Mouse (Mus musculus) erythroblast, embryonic 14.5 days (primary cell): Measurements from ENCODE around the gene Slc26a1. TPM values are rescaled to one million over a fixed set of nuclear protein-coding genes. Genes with fewer than 3 reads are reported as not detected.
A peak's percentile ranks its signal among the peaks of the same experiment; 100 is the strongest.

Source experiments
- H3K27me3 ChIP-seq: 2 replicates; pipeline ENCODE4 v1.6.1; 2012; ENCODE audit warnings: inconsistent platforms; ENCODE audit not compliant: control insufficient read depth
- H3K36me3 ChIP-seq: 2 replicates; pipeline ENCODE4 v1.6.1; 2012; ENCODE audit warnings: mild to moderate bottlenecking, inconsistent platforms; ENCODE audit not compliant: control insufficient read depth
- H3K4me1 ChIP-seq: 2 replicates; pipeline ENCODE4 v1.6.1; 2012; ENCODE audit warnings: inconsistent platforms; ENCODE audit not compliant: control insufficient read depth
- H3K4me3 ChIP-seq: replicated peaks from 2 replicates; pipeline ENCODE3; 2012; ENCODE audit warnings: moderate library complexity, mild to moderate bottlenecking, inconsistent platforms
- H3K9me3 ChIP-seq: 2 replicates; pipeline ENCODE4 v1.6.1; 2012; ENCODE audit warnings: low read length, inconsistent platforms, mixed read lengths; ENCODE audit not compliant: control insufficient read depth
- GATA1 ChIP-seq: IDR thresholded peaks from 2 replicates; pipeline ENCODE4 v1.6.1; 2012; ENCODE audit warnings: low read length, inconsistent platforms, mixed read lengths
- TAL1 ChIP-seq: IDR thresholded peaks from 3 replicates; pipeline ENCODE4 v1.6.1; 2012; ENCODE audit warnings: low read length, inconsistent platforms, mixed read lengths
- polyA plus RNA-seq: library from polyadenylated mRNA; stranded (reverse); fragments of >175 nt; gene quantifications from 2 replicates; pipeline ENCODE4 v1.2.3, GENCODE M21; 2012

The Slc26a1 gene
- polyA plus RNA-seq, 1 experiment = 0.47 TPM

GRCm38 (mm10) chr5:108695861-108696260 lies 20.5 kb upstream of the Slc26a1 start:
- Histone ChIP-seq H3K4me3 (no peak overlapping the region), H3K9me3 (no peaks in the 10 kb centered on the region), H3K27me3 (no peaks in the 10 kb centered on the region; the same call in 1 of the 2 replicates), H3K36me3 (peaks cover 6% of the 10 kb centered on the region), H3K4me1 (peaks cover 54% of the 10 kb centered on the region)
- TF ChIP-seq GATA1 (no peak), TAL1 (no peak)

GRCm38 (mm10) chr5:108694352-108695261 lies 19.2 kb upstream of the Slc26a1 start:
- TF ChIP-seq GATA1 (no peak), TAL1 (no peak)
- Histone ChIP-seq H3K4me1 (peaks cover 54% of the 10 kb centered on the region), H3K4me3 (peak overlapping the region; percentile 82), H3K9me3 (no peaks in the 10 kb centered on the region), H3K27me3 (no peaks in the 10 kb centered on the region; the same call in 1 of the 2 replicates), H3K36me3 (peaks cover 6% of the 10 kb centered on the region)

GRCm38 (mm10) chr5:108693872-108694288 lies 18.5 kb upstream of the Slc26a1 start:
- no peaks in the 10 kb centered on the region for H3K9me3 ChIP-seq
- H3K4me3 ChIP-seq = peak overlapping the region; percentile 82
- peaks cover 4% of the 10 kb centered on the region for H3K36me3 ChIP-seq
- TF ChIP-seq TAL1 (no peak), GATA1 (no peak)
- H3K27me3 ChIP-seq = no peaks in the 10 kb centered on the region; the same call in 1 of the 2 replicates
- H3K4me1 ChIP-seq = peaks cover 54% of the 10 kb centered on the region

GRCm38 (mm10) chr5:108692271-108692670 lies 16.9 kb upstream of the Slc26a1 start, which contains the start of gene Fgfrl1:
Fgfrl1 (plus strand) TSS chr5:108692382.
- Histone ChIP-seq H3K9me3 (no peaks in the 10 kb centered on the region), H3K36me3 (peaks cover 4% of the 10 kb centered on the region), H3K4me1 (peaks cover 52% of the 10 kb centered on the region), H3K27me3 (no peaks in the 10 kb centered on the region; the same call in 1 of the 2 replicates), H3K4me3 (peak within 1 kb of the TSS; percentile 82)
- no peak for TF ChIP-seq GATA1
- no peak for TF ChIP-seq TAL1

GRCm38 (mm10) chr5:108691152-108691551 lies 15.8 kb upstream of the Slc26a1 start:
- TF ChIP-seq GATA1 (no peak), TAL1 (no peak)
- Histone ChIP-seq H3K4me1 (peaks cover 46% of the 10 kb centered on the region), H3K27me3 (no peaks in the 10 kb centered on the region; the same call in 1 of the 2 replicates), H3K4me3 (no peak overlapping the region), H3K9me3 (no peaks in the 10 kb centered on the region), H3K36me3 (peaks cover 4% of the 10 kb centered on the region)

GRCm38 (mm10) chr5:108689091-108689490 lies 13.7 kb upstream of the Slc26a1 start:
- no peaks in the 10 kb centered on the region; the same call in 1 of the 2 replicates for H3K27me3 ChIP-seq
- H3K4me1 ChIP-seq = peaks cover 26% of the 10 kb centered on the region
- no peaks in the 10 kb centered on the region for H3K9me3 ChIP-seq
- H3K36me3 ChIP-seq = no peaks in the 10 kb centered on the region
- TF ChIP-seq TAL1 (no peak), GATA1 (no peak)
- H3K4me3 ChIP-seq = no peak overlapping the region

- peaks cover 51% of the 10 kb centered on the region for H3K4me1 ChIP-seq
- no peak overlapping the region for H3K4me3 ChIP-seq
- H3K36me3 ChIP-seq = no peaks in the 10 kb centered on the region; the same call in 1 of the 2 replicates
- TF ChIP-seq GATA1 = no peak
- TF ChIP-seq TAL1 = no peak
- H3K9me3 ChIP-seq = no peaks in the 10 kb centered on the region
- H3K27me3 ChIP-seq = no peaks in the 10 kb centered on the region
These were observed 5.5 kb upstream of the Slc26a1 start for GRCm38 (mm10) chr5:108680871-108681270.

GRCm38 (mm10) chr5:108679909-108680308 lies 4.5 kb upstream of the Slc26a1 start:
- no peak for TF ChIP-seq TAL1
- no peak for TF ChIP-seq GATA1
- Histone ChIP-seq H3K4me3 (no peak overlapping the region), H3K9me3 (no peaks in the 10 kb centered on the region), H3K27me3 (no peaks in the 10 kb centered on the region), H3K36me3 (peaks cover 3% of the 10 kb centered on the region; the same call in 1 of the 2 replicates), H3K4me1 (peaks cover 60% of the 10 kb centered on the region)

GRCm38 (mm10) chr5:108678296-108678854 lies 3.0 kb upstream of the Slc26a1 start:
- Histone ChIP-seq H3K36me3 (peaks cover 15% of the 10 kb centered on the region), H3K9me3 (no peaks in the 10 kb centered on the region), H3K4me3 (no peak overlapping the region), H3K4me1 (peaks cover 73% of the 10 kb centered on the region), H3K27me3 (no peaks in the 10 kb centered on the region)
- TF ChIP-seq TAL1 (no peak), GATA1 (no peak)
